Mouse (Mus musculus) urinary bladder, adult 18-20 months (tissue): Measurements from ENCODE around the gene Zdhhc12.
"Not testable (repeated sequence)": the region's sequence is repeated elsewhere in the genome, so short reads cannot be mapped to it uniquely, and the experiment has no call there.

ENCODE experiments used
- DNase-seq, 2 experiments: peaks; one replicate each; pipeline ENCODE4 v3.0.0; 2022; ENCODE audit warnings: low spot score in 2 of 2, mixed read lengths in 2 of 2

Gene Zdhhc12

GRCm38 (mm10) chr2:30093471-30094207, at the start of gene Zdhhc12:
Gene Zdhhc12, minus strand, starts transcription at chr2:30093648.
- DNase-seq = peak; percentile 92 to 96

GRCm38 (mm10) chr2:30140021-30140420, 46.6 kb upstream of the Zdhhc12 start:
- not testable (repeated sequence) for DNase-seq

- no peak for DNase-seq
These were observed 43.0 kb upstream of the Zdhhc12 start for GRCm38 (mm10) chr2:30136458-30136857.

GRCm38 (mm10) chr2:30134928-30135620, 41.6 kb upstream of the Zdhhc12 start:
- no peak for DNase-seq

GRCm38 (mm10) chr2:30134378-30134711, 40.9 kb upstream of the Zdhhc12 start:
- no peak for DNase-seq

- peak; percentile 96 to 99 for DNase-seq
These were observed 40.3 kb upstream of the Zdhhc12 start, which contains the start of gene Tbc1d13 for GRCm38 (mm10) chr2:30133613-30134377. Gene Tbc1d13, plus strand, starts transcription at chr2:30133746.

GRCm38 (mm10) chr2:30132801-30133612, 39.6 kb upstream of the Zdhhc12 start:
- peak in 1 of 2 experiments; percentile 17 for DNase-seq

GRCm38 (mm10) chr2:30131240-30131639, 37.8 kb upstream of the Zdhhc12 start:
- DNase-seq = not testable (repeated sequence)

- no peak for DNase-seq
These were observed 36.7 kb upstream of the Zdhhc12 start for GRCm38 (mm10) chr2:30130156-30130555.

GRCm38 (mm10) chr2:30128789-30129188, 35.3 kb upstream of the Zdhhc12 start:
- no peak for DNase-seq

GRCm38 (mm10) chr2:30124472-30125274, 31.2 kb upstream of the Zdhhc12 start, which contains the start of gene Zer1:
Gene Zer1, minus strand, starts transcription at chr2:30124585.
- DNase-seq = peak; percentile 93 to 94

GRCm38 (mm10) chr2:30123729-30124471, 30.5 kb upstream of the Zdhhc12 start:
- no peak for DNase-seq

- DNase-seq = no peak
These were observed 29.3 kb upstream of the Zdhhc12 start for GRCm38 (mm10) chr2:30122766-30123165.

- no peak for DNase-seq
These were observed 26.8 kb upstream of the Zdhhc12 start for GRCm38 (mm10) chr2:30120269-30120668.

GRCm38 (mm10) chr2:30119641-30120051, 26.2 kb upstream of the Zdhhc12 start:
- no peak for DNase-seq

GRCm38 (mm10) chr2:30112564-30112963, 19.1 kb upstream of the Zdhhc12 start:
- DNase-seq = no peak

- DNase-seq = no peak
These were observed 18.1 kb upstream of the Zdhhc12 start for GRCm38 (mm10) chr2:30111500-30111899.

- DNase-seq = no peak
These were observed 14.8 kb upstream of the Zdhhc12 start for GRCm38 (mm10) chr2:30108260-30108659.

- DNase-seq = no peak
These were observed 14.2 kb upstream of the Zdhhc12 start for GRCm38 (mm10) chr2:30107646-30108045.

- DNase-seq = peak in 1 of 2 experiments; percentile 22
These were observed 12.9 kb upstream of the Zdhhc12 start for GRCm38 (mm10) chr2:30106364-30106763.
